ENCODE assay signal across 12 mouse cellular contexts in the genomic region with DNA sequence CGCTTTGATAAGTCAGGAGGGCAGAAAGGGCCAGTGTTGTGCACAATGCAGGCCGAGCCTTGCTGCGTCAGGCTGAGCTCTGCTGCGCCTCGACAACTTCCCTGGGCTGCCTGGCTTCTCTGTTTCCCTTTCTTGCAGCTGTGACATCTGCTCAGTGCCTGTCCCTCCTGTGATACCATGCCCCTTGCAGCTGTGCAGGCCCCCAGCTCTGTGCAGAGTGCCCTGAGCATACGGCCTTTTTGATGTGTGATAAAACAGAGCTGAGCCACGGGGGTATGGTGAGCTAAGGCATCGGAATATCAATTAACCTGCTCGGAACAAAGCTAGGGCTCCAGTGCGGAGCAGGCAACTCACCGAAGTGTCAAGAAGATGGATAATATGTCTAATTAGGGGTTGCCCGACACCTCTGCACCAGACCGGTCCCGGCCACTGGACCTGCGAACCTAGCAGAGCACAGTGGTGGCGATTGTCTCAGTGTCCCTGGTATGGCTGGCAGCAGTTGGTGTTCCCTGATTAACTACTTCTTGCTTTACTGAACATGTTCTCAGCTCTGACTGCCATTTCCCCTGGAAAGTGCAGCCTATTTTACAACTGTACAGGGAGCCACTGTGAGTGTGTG. TPM values are rescaled to one million over a fixed set of nuclear protein-coding genes. Genes with fewer than 3 reads are reported as not detected.
DNase-seq lines count a peak whose midpoint lies in the region; ATAC-seq and TF ChIP-seq lines count a peak whose summit lies in the region.
"Had no signal": no experiment of that assay in that cellular context is flagged by ENCODE, and none has a peak within 500 bp of the region (broad histone marks: within the 10 kb centered on the region; RNA-seq: fewer than 3 reads in every experiment).

No protein-coding gene starts in this region.

- peak; percentile 49 for DNase-seq in embryo, embryonic 11 days
- no peak for DNase-seq in forebrain, postnatal 0 days
- no peak for DNase-seq in right cerebral cortex, postnatal 10 days (ENCODE audit: low spot score in 2 of 2)
- no peak for DNase-seq in retina, embryonic 14.5 days (ENCODE audit: low spot score)
- DNase-seq in heart, adult 9 months (ENCODE audit: low spot score in 2 of 2): no peak
- no peak for DNase-seq in kidney, adult 8-10 months
- DNase-seq: cerebellum, postnatal 10 days; heart, adult 11 months; layer of hippocampus, adult 9-11 months had no signal

- H3K4me2 ChIP-seq in forebrain, postnatal 0 days (ENCODE audit: low read depth): no peak overlapping the region
- no peak overlapping the region for H3K4me2 ChIP-seq in limb, embryonic 15.5 days
- H3K4me2 ChIP-seq in neural tube, embryonic 14.5 days (ENCODE audit: low read depth, low read length): no peak overlapping the region

- TF ChIP-seq CTCF in forebrain, postnatal 0 days (IDR thresholded peaks at IDR 0.05; ENCODE audit: low read depth): no peak

- H3K27me3 ChIP-seq in forebrain, postnatal 0 days (ENCODE audit: insufficient read depth, low read length): no peaks in the 10 kb centered on the region
- H3K27me3 ChIP-seq in limb, embryonic 15.5 days: no peaks in the 10 kb centered on the region; the same call in 1 of the 2 replicates
- H3K27me3 ChIP-seq in neural tube, embryonic 14.5 days (ENCODE audit: control insufficient read depth, insufficient read depth, low read length): no peaks in the 10 kb centered on the region

- H3K4me1 ChIP-seq in forebrain, postnatal 0 days (ENCODE audit: insufficient read depth): no peaks in the 10 kb centered on the region
- peaks cover 14% of the 10 kb centered on the region for H3K4me1 ChIP-seq in limb, embryonic 15.5 days
- peaks cover 13% of the 10 kb centered on the region for H3K4me1 ChIP-seq in neural tube, embryonic 14.5 days (ENCODE audit: control insufficient read depth, insufficient read depth, low read length)

- no peaks in the 10 kb centered on the region for H3K36me3 ChIP-seq in forebrain, postnatal 0 days (ENCODE audit: insufficient read depth)
- H3K36me3 ChIP-seq in limb, embryonic 15.5 days: no peaks in the 10 kb centered on the region
- H3K36me3 ChIP-seq in neural tube, embryonic 14.5 days (ENCODE audit: control insufficient read depth, insufficient read depth, low read length): no peaks in the 10 kb centered on the region

- H3K9me3 ChIP-seq in forebrain, postnatal 0 days (ENCODE audit: low read length): no peaks in the 10 kb centered on the region
- no peaks in the 10 kb centered on the region for H3K9me3 ChIP-seq in limb, embryonic 15.5 days
- H3K9me3 ChIP-seq in neural tube, embryonic 14.5 days (ENCODE audit: control insufficient read depth, low read length): no peaks in the 10 kb centered on the region

- 21% methylated on average over 16 of the region's 16 CpGs for WGBS in forebrain, postnatal 0 days
- whole genome bisulfite sequencing in limb, embryonic 15.5 days: 26% methylated on average over 16 of the region's 16 CpGs
- WGBS in neural tube, embryonic 14.5 days: 7% methylated on average over 16 of the region's 16 CpGs

- peak; percentile 20; the same call in 1 of the 2 replicates for ATAC-seq in forebrain, postnatal 0 days
- ATAC-seq in limb, embryonic 15.5 days (ENCODE audit: insufficient number of reproducible peaks, low FRiP score, low TSS enrichment, low read depth): no peak
- ATAC-seq in neural tube, embryonic 14.5 days (ENCODE audit: low read depth): peak; percentile 46; the same call in 1 of the 2 replicates

- no peak overlapping the region for H3K9ac ChIP-seq in forebrain, postnatal 0 days
- H3K9ac ChIP-seq in limb, embryonic 15.5 days: no peak overlapping the region
- 0 out of 2 replicates have a peak overlapping the region, but pooled peaks have one; percentile 4 for H3K9ac ChIP-seq in neural tube, embryonic 14.5 days (replicated peaks; ENCODE audit: low read depth, low read length)
- H3K9ac ChIP-seq: liver, embryonic 14.5 days had no signal

- H3K4me3 ChIP-seq in forebrain, postnatal 0 days (ENCODE audit: low read depth, low read length): no peak overlapping the region
- no peak overlapping the region for H3K4me3 ChIP-seq in limb, embryonic 15.5 days
- H3K4me3 ChIP-seq in neural tube, embryonic 14.5 days (ENCODE audit: low read depth, low read length): no peak overlapping the region

- no peak overlapping the region for H3K27ac ChIP-seq in forebrain, postnatal 0 days (ENCODE audit: low read depth, low read length)
- H3K27ac ChIP-seq in limb, embryonic 15.5 days: 0 out of 2 replicates have a peak overlapping the region, but pooled peaks have one; percentile 24
- H3K27ac ChIP-seq in neural tube, embryonic 14.5 days (ENCODE audit: low read depth, low read length): no peak overlapping the region
- H3K27ac ChIP-seq: liver, embryonic 14.5 days had no signal

RNA-seq across cellular contexts. Expression of a gene that starts 27.9 kb away (rescaled TPM):
- total RNA-seq in forebrain, postnatal 0 days (2014; rRNA removed): 1.1 and 1.7 TPM in 2 replicates
- 3.4 and 5.2 TPM in 2 replicates for polyA plus RNA-seq in forebrain, postnatal 0 days (2015; fragmentation: Nextera tagmentation; extraction: Ambion mirVana)
- 0.58 and 0.94 TPM in 2 replicates for polyA plus RNA-seq in limb, embryonic 15.5 days (2015; fragmentation: Nextera tagmentation; extraction: Ambion mirVana)
- polyA plus RNA-seq in neural tube, embryonic 14.5 days (2014; fragmentation: Nextera tagmentation; extraction: Ambion mirVana): 1.4 and 1.5 TPM in 2 replicates

RNA-seq across cellular contexts. Expression of a gene that starts 28.4 kb away (rescaled TPM):
- not detected in 2 replicates for total RNA-seq in forebrain, postnatal 0 days (2014; rRNA removed)
- 3.1 and 3.6 TPM in 2 replicates for polyA plus RNA-seq in forebrain, postnatal 0 days (2015; fragmentation: Nextera tagmentation; extraction: Ambion mirVana)
- 1.1 and 1.2 TPM in 2 replicates for polyA plus RNA-seq in limb, embryonic 15.5 days (2015; fragmentation: Nextera tagmentation; extraction: Ambion mirVana)
- 1.6 TPM in 2 replicates for polyA plus RNA-seq in neural tube, embryonic 14.5 days (2014; fragmentation: Nextera tagmentation; extraction: Ambion mirVana)
